Mouse (Mus musculus): ENCODE data around the gene Tmsb15a. TPM values are rescaled to one million over a fixed set of nuclear protein-coding genes. Genes with fewer than 3 reads are reported as not detected.

The Tmsb15a gene
- polyA plus RNA-seq, 1 experiment = not detected

DNA sequence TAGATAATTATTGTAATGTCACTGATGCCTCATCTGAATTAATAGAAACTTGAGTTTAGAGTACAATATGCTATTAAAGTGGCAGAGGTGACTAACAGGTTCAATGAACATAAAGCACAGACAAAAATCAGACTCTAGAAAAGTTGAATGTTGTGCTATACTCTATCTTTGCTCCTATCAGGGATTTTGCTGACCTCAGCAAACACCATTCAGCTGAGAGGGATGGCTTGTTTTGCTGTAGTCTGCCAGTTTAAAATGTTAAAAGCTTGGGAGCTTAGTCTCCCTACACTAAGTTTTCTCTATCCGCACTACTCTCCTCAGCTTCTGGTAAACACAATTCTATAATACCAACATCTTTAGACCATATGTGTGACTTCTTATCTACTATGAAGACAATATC, 21.9 kb downstream of the Tmsb15a start:
- no peak for TF ChIP-seq MYOD1 (IDR thresholded peaks at IDR 0.05; ENCODE audit: control insufficient read depth, insufficient read length, low read depth)
- no peak for TF ChIP-seq CEBPB (IDR thresholded peaks at IDR 0.05; ENCODE audit: low read depth)
- TF ChIP-seq USF1 (IDR thresholded peaks at IDR 0.05; ENCODE audit: low read depth) = no peak
- TF ChIP-seq CTCF (IDR thresholded peaks at IDR 0.05; ENCODE audit: control insufficient read depth, insufficient read depth, insufficient read length) = no peak
- TF ChIP-seq FOSL1 (IDR thresholded peaks at IDR 0.05; ENCODE audit: insufficient read depth, low read length, poor library complexity, severe bottlenecking) = no peak
- TF ChIP-seq MYOG (IDR thresholded peaks at IDR 0.05; ENCODE audit: control insufficient read depth, extremely low read depth, insufficient read length) = no peak
- TF ChIP-seq MAX (IDR thresholded peaks at IDR 0.05) = no peak
- H3K79me3 ChIP-seq (ENCODE audit: low read depth) = no peaks in the 10 kb centered on the region
- no peaks in the 10 kb centered on the region for H3K27me3 ChIP-seq (ENCODE audit: control insufficient read depth, insufficient read depth, insufficient read length)
- no peak overlapping the region for H3K4me3 ChIP-seq (ENCODE audit: insufficient read depth, poor library complexity, severe bottlenecking)
- no peak overlapping the region for H3ac ChIP-seq (ENCODE audit: control insufficient read depth, insufficient read length, low read depth)
- no peaks in the 10 kb centered on the region for H3K36me3 ChIP-seq (ENCODE audit: control insufficient read depth, insufficient read depth)
- H3K79me2 ChIP-seq (ENCODE audit: control insufficient read depth, insufficient read depth) = no peaks in the 10 kb centered on the region

DNA sequence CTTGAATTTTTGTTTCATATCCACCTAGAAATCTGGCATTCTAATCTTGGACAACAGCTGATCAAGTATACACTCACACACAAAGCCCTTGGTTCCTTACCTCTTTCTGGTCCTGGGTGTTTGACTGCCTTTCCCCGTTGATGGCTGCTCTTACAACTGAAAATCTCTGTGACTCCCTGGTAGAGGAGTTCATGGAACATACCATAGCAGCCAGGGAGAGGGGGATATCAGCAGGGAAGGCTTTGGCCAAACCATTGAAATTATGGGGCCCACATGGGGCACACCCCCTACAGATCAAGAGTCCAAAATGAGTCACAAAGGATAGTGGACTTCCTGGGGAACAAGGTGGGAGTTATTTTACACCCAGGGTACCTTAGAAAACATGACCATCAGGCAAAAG, 31.4 kb downstream of the Tmsb15a start, which contains the start of gene Tcp11x2:
TSS of gene Tcp11x2 (minus strand) at position 158 of the 400 bp plus-strand sequence.
- Histone ChIP-seq H3ac (ENCODE audit: control insufficient read depth, insufficient read length, low read depth) (no peak within 1 kb of the TSS), H3K27me3 (ENCODE audit: control insufficient read depth, insufficient read depth, insufficient read length) (no peaks in the 10 kb centered on the region), H3K79me3 (ENCODE audit: low read depth) (no peaks in the 10 kb centered on the region), H3K4me3 (ENCODE audit: insufficient read depth, poor library complexity, severe bottlenecking) (no peak within 1 kb of the TSS), H3K36me3 (ENCODE audit: control insufficient read depth, insufficient read depth) (no peaks in the 10 kb centered on the region), H3K79me2 (ENCODE audit: control insufficient read depth, insufficient read depth) (no peaks in the 10 kb centered on the region)
- no peak for TF ChIP-seq CEBPB (IDR thresholded peaks at IDR 0.05; ENCODE audit: low read depth)
- TF ChIP-seq MYOD1 (IDR thresholded peaks at IDR 0.05; ENCODE audit: control insufficient read depth, insufficient read length, low read depth) = no peak
- TF ChIP-seq FOSL1 (IDR thresholded peaks at IDR 0.05; ENCODE audit: insufficient read depth, low read length, poor library complexity, severe bottlenecking) = no peak
- no peak for TF ChIP-seq MYOG (IDR thresholded peaks at IDR 0.05; ENCODE audit: control insufficient read depth, extremely low read depth, insufficient read length)
- no peak for TF ChIP-seq USF1 (IDR thresholded peaks at IDR 0.05; ENCODE audit: low read depth)
- TF ChIP-seq MAX (IDR thresholded peaks at IDR 0.05) = no peak
- TF ChIP-seq CTCF (IDR thresholded peaks at IDR 0.05; ENCODE audit: control insufficient read depth, insufficient read depth, insufficient read length) = no peak

DNA sequence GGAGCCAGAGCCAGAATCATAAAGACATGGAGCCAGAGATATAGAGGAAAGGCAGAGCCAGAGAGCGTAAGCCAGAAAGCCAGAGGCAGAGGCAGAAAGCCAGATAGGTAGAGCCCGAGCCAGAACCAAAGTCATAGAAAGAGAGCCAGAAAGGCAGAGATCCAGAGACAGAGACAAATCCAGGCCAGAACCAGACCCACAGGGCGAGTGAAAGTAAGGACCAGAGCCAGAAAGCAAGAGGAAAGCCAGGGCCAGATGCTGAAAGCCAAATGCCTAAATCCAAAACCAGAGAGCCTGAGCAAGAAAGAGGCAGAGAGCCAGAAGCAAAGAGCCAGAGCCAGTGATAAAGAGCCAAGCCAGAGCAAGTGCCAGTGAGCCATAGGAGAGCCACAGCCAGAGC, 37.3 kb downstream of the Tmsb15a start:
- TF ChIP-seq USF1 (IDR thresholded peaks at IDR 0.05; ENCODE audit: low read depth) (no peak), CEBPB (IDR thresholded peaks at IDR 0.05; ENCODE audit: low read depth) (no peak)
- Histone ChIP-seq H3K4me3 (ENCODE audit: insufficient read depth, poor library complexity, severe bottlenecking) (no peak overlapping the region), H3K27me3 (ENCODE audit: control insufficient read depth, insufficient read depth, insufficient read length) (no peaks in the 10 kb centered on the region), H3ac (ENCODE audit: control insufficient read depth, insufficient read length, low read depth) (no peak overlapping the region), H3K79me2 (ENCODE audit: control insufficient read depth, insufficient read depth) (no peaks in the 10 kb centered on the region), H3K36me3 (ENCODE audit: control insufficient read depth, insufficient read depth) (no peaks in the 10 kb centered on the region), H3K79me3 (ENCODE audit: low read depth) (no peaks in the 10 kb centered on the region)

DNA sequence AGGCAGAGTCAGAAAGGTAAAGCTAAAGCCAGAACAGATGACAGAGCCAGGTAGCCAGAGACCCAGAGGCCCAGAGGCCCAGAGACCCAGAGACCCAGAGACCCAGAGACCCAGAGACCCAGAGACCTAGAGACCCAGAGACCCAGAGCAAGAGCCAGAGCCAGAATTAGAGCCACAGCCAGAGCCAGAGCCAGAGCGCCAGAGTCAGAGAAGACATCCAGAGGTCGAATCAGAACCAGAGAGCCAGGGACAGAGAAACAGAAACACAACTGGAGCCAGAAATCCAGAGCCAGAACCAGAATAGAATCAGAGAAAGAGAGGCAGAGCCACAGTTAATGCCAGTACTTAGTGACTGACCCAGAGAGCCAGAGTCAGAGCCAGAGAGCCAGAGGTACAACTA, 43.2 kb downstream of the Tmsb15a start:
- Histone ChIP-seq H3K27me3 (ENCODE audit: control insufficient read depth, insufficient read depth, insufficient read length) (no peaks in the 10 kb centered on the region), H3K79me2 (ENCODE audit: control insufficient read depth, insufficient read depth) (no peaks in the 10 kb centered on the region), H3K36me3 (ENCODE audit: control insufficient read depth, insufficient read depth) (no peaks in the 10 kb centered on the region), H3ac (ENCODE audit: control insufficient read depth, insufficient read length, low read depth) (no peak overlapping the region), H3K79me3 (ENCODE audit: low read depth) (no peaks in the 10 kb centered on the region), H3K4me3 (ENCODE audit: insufficient read depth, poor library complexity, severe bottlenecking) (no peak overlapping the region)
- TF ChIP-seq CEBPB (IDR thresholded peaks at IDR 0.05; ENCODE audit: low read depth) = no peak
- no peak for TF ChIP-seq CTCF (IDR thresholded peaks at IDR 0.05; ENCODE audit: control insufficient read depth, insufficient read depth, insufficient read length)
- no peak for TF ChIP-seq MYOG (IDR thresholded peaks at IDR 0.05; ENCODE audit: control insufficient read depth, extremely low read depth, insufficient read length)

Small RNA genes within 50 kb of the gene (microRNA-seq; reads per million reads assigned to microRNA genes)
- 0.36 reads per million for gene Mir7646 (ENCODE audit: borderline microRNAs expressed)

Other genes starting within 250 kb of the Tmsb15a start
- not detected for gene AV320801, start 230.7 kb downstream of the Tmsb15a start, polyA plus RNA-seq (2012; fragmentation: generic; extraction: Trizol)
- 1.4 TPM for gene Nxf7, start 126.5 kb downstream of the Tmsb15a start, polyA plus RNA-seq (2012; fragmentation: generic; extraction: Trizol)
- not detected for gene Prame, start 97.6 kb downstream of the Tmsb15a start, polyA plus RNA-seq (2012; fragmentation: generic; extraction: Trizol)
- gene Tcp11x2, start 31.5 kb downstream of the Tmsb15a start, polyA plus RNA-seq (2012; fragmentation: generic; extraction: Trizol) = not detected
- 1.6 TPM for gene Armcx5, start 17.5 kb upstream of the Tmsb15a start, polyA plus RNA-seq (2012; fragmentation: generic; extraction: Trizol)
- 5.4 TPM for gene Gprasp1, start 17.5 kb upstream of the Tmsb15a start, polyA plus RNA-seq (2012; fragmentation: generic; extraction: Trizol)
- 0.70 TPM for gene Bhlhb9, start 72.3 kb upstream of the Tmsb15a start, polyA plus RNA-seq (2012; fragmentation: generic; extraction: Trizol)
- not detected for gene Gprasp2, start 113.8 kb upstream of the Tmsb15a start, polyA plus RNA-seq (2012; fragmentation: generic; extraction: Trizol)